Mouse (Mus musculus) embryo, embryonic 10 days (tissue): ENCODE measurements around the gene Cdc6.

Experiments
- DNase-seq: peaks from one replicate; pipeline ENCODE4 v3.0.0-alpha.2; 2015; ENCODE audit warnings: low spot score

The Cdc6 gene

GRCm38 (mm10) chr11:98961051-98961592, 53.5 kb downstream of the Cdc6 start:
- DNase-seq, result no peak

- DNase-seq, result no peak
Measured at GRCm38 (mm10) chr11:98961766-98962165, 54.2 kb downstream of the Cdc6 start.

DNA sequence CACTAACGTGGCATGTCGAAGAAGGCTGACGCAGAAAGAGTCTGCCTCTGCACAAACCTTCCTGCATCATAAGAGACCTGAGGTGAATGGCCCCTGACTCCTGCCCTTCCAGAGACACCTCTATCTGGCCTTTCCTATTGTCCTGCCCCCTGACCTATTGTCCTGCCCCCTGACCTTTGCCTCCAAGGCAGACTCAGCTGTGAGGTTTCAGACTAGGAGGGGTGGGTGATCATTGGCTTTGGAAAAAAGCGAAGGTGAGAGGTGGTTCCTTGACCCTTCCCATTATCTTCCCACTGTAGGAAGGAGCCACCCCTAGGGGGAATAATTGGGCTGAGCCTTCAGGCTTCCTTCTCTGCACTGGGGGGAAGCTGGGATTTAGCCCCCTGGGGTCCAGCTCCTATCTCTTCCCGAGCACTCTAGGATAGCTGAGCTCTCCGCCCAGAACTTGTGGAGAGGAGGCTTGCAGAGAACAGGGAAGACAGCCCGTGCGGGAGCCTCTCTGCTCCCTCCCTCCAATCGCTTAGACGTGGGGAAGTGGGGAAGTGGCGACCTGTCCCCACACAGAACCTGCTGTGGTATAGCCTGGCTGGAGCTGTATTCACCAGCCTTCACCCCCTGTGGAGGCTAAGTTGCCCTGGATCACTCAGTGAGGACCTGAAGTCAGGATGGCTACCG, 55.0 kb downstream of the Cdc6 start:
- peak; percentile 36 for DNase-seq

GRCm38 (mm10) chr11:98963191-98964021, 55.8 kb downstream of the Cdc6 start:
- DNase-seq, result peak; percentile 68

DNA sequence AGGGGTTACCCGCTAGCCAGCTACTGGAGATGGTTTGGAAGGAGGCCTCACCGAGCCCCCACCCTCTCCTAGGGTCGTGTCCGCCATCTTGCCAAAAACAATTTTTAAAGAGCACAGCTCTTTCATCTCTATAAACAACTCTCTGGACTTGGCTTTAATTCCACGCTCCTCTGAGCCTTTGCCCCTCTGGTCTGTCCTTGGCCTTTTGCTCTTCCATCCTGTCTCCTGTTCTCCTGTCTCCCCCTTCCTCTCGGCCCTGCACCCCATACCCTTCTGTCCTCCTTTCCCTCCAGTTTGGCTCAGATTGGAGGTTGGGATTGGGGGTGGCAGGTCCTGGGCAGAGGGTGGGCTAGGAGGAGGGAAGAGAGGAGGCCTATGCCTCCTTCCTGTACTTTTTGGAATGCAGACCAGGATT, 56.6 kb downstream of the Cdc6 start:
- DNase-seq, result no peak

DNA sequence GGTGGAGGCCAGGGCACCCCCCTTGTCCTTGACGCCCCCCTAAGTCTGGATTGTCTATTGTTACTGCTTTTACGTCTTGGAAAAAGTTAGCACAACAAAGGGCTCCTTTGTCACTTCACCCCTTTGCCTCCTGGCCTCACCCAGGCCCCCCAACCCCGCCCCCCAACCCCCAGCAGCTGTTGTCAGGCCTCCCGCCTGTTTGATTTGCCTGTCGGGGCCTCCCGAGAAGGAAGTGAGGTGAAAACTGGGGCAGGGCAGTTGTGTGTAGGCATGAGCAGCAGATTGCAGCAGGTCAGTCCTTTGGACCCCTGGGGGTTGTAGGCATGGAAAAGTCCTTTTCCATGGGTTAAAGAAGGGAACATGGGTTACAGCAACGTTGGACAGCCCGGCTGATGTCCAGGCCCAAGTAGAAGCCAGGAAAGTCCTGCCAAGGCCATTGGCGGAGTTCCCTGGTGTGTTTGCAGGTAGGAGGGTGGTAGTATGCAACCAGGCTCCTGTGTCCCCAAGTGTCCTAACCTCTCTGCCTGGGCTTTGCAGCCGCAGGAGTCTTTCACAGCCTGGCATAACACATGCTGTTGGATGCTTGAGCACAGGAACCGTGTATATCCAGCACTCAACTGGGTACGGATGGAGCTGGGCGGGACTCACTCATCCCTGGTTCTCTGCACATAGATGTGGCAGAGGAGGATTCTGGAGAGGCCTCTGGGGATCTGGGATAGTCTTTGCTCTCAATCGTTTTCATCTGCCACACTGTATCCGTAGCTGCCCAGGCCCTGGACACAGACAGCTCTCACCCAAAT, 57.2 kb downstream of the Cdc6 start:
- peak; percentile 25 for DNase-seq

- DNase-seq, result peak; percentile 64
Measured at GRCm38 (mm10) chr11:98965416-98966077, 57.9 kb downstream of the Cdc6 start.

DNA sequence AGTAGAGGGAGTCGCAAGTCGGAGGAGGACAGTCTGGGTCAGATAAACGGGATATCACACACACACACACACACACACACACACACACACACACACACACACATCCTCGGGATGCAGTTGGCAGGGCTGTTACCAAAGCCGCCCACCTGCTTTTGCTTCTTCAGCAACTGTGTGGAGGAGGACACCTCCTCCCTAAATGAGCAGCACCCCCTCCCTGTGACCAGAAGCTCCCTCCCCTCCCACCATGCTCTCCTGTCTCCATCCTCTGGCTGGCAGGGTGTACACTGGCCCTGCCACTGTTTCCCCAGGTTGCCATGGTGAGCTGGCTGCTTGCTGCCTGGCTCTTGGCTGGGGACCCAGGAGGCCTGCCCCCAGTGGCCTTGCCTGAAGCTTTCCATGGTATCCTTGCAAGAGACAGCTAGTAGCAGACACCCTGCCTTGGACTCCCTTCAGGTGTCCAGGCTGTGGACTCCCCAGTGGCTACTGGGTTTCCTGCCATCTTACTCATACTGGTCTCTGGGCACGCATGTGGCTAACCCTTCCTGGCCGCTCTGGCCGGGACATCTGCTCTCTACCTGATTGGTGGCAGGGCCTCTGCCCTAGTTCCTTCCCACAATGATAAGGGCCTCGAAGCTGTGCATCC, 59.0 kb downstream of the Cdc6 start:
- peak; percentile 68 for DNase-seq

DNA sequence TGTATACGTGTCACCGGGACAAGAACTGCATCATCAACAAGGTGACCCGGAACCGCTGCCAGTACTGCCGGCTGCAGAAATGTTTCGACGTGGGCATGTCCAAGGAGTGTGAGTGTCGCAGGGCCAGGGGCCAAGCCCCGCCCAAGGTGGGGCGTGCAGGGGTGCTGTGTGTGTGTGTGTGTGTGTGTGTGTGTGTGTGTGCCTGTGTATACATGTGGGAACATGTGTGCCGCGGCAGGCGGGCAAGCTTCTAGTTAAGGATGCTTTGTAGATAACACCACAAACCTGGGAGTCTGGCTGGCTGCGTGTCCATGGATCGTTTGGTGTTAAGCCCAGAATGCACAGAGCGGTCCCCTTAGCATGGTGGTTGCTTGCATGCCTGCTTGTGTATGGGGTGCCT, 60.5 kb downstream of the Cdc6 start:
- DNase-seq, result no peak

- DNase-seq, result peak; percentile 94
Measured at GRCm38 (mm10) chr11:98968716-98969495, 61.3 kb downstream of the Cdc6 start.

- peak; percentile 69 for DNase-seq
Measured at GRCm38 (mm10) chr11:98969496-98969927, 61.9 kb downstream of the Cdc6 start.

DNA sequence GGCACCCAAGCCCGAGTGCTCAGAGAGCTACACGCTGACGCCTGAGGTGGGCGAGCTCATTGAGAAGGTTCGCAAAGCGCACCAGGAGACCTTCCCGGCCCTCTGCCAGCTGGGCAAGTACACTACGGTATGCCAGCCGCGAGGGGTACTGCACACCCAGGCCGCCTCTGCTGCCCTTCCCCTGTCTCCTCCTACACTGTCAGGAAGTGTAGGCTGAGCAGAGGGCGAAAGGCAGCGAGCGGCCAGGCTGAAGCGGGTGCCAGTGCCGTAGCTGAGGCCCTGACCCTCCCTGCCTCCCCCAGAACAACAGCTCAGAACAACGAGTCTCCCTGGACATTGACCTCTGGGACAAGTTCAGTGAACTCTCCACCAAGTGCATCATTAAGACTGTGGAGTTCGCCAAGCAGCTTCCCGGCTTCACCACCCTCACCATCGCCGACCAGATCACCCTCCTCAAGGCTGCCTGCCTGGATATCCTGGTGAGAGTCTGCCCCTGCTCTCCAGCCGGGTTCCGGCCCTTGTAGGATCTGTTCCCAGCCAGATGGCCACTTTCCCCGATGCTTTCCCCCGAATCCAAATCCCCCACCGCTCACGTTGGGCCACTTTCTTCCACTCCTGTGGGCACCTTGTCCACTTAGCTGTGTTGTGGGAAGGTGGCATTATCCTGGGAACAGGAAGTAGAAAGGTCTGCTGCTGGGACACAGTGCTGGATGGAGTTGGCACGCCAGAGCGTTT, 62.8 kb downstream of the Cdc6 start:
- DNase-seq, result peak; percentile 25

DNA sequence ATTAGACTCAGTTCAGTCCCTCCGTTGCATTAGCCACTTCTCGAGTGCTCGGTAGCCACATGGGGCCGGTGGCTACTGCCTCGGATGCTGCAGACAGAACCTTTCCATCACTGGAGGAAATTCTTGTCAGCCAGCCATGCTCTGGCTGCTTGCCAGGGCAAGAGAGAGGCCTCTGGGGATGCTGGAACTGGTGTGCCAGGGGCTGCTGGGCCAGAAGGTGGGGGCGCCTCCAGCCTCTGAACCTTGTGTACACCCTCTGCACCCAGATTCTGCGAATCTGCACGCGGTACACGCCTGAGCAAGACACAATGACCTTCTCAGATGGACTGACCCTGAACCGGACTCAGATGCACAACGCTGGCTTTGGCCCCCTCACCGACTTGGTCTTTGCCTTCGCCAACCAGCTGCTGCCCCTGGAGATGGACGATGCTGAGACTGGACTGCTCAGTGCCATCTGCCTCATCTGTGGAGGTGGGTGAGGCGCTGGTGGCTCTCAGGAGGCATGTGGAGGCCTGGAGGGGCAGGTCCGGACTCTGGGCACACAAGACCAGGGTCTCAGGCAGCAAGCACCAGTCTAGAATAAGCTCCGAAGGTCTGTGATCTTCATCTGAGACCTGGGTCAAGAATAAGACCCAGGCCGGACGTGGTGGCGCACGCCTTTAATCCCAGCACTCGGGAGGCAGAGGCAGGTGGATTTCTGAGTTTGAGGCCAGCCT, 63.9 kb downstream of the Cdc6 start:
- DNase-seq, result no peak

DNA sequence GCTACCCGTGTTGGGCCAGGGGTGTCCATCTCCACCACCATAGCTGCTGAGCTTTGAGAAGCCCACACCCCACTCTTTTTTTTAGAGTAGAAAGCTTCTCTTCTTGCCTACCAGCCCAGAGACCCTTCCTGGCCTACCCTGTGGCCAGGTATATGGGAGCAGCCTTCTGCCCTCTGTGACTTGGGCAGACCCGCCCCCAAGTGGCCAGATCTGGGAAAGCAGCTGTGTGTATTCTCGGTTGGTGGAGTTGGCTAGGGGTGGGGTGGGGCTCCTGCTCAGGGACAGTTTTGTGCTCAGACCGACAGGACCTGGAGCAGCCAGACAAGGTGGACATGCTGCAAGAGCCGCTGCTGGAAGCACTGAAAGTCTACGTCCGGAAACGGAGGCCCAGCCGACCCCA, 64.6 kb downstream of the Cdc6 start:
- DNase-seq, result peak; percentile 85

DNA sequence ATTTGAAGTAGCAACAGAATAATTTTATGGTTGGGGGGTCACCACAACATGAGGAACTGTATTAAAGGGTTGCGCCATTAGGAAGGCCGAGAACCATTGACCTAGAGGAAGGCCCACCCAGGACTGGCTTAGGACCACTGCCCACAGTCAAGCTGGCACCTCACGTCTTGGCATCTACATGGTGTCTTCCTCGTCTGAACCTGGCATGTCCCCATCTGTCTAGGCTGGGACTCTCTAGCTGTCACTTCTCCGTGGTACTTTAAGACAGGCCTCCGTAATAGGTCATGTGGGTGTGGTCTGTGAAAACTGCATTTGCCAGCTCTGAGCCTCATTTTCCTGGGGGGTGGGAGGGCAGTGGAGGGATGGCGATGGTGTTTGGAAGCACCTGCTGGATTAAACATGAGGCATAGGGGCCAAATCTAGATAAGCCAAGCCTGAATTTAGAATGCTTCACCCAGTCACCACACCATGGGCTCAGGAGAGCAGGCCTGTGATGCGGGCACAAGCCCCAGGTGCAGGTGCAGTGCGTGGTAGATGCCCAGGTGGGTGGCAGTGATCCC, 65.3 kb downstream of the Cdc6 start:
- DNase-seq, result no peak
